Mouse (Mus musculus) CH12.LX (cell line): ENCODE results near the gene Ehmt1. TPM values are rescaled to one million over a fixed set of nuclear protein-coding genes. Genes with fewer than 3 reads are reported as not detected.

ENCODE experiments used
- DNase-seq: peaks from one replicate; pipeline ENCODE4 v3.0.0-alpha.2; 2013; ENCODE audit errors: extremely low read depth
- H3K27ac ChIP-seq: 2 replicates; pipeline ENCODE4 v1.5.1; 2012; ENCODE audit warnings: low read depth, mild to moderate bottlenecking, control low read depth, moderate library complexity; ENCODE audit not compliant: insufficient read depth
- H3K27me3 ChIP-seq: replicated peaks from 2 replicates; pipeline ENCODE3; 2012; ENCODE audit warnings: inconsistent platforms
- H3K36me3 ChIP-seq, 2 experiments: replicated peaks in 1 of 2; 2 replicates each; pipeline versions ENCODE3 to v1.6.1; 2012; ENCODE audit warnings: inconsistent platforms in 1 of 2, low read length in 1 of 2, mild to moderate bottlenecking in 1 of 2, mixed read lengths in 1 of 2, moderate library complexity in 1 of 2; ENCODE audit not compliant: control insufficient read depth in 1 of 2, insufficient read depth in 1 of 2
- H3K4me1 ChIP-seq, 2 experiments: 2 replicates each; pipeline ENCODE4 v1.6.1; 2012; ENCODE audit warnings: inconsistent platforms in 1 of 2, moderate library complexity in 1 of 2; ENCODE audit not compliant: insufficient read depth in 2 of 2, control insufficient read depth in 1 of 2
- H3K4me2 ChIP-seq: 2 replicates; pipeline ENCODE4 v1.6.1; 2012; ENCODE audit warnings: low read depth, mild to moderate bottlenecking, control low read depth; ENCODE audit not compliant: poor library complexity, insufficient read depth, severe bottlenecking
- H3K4me3 ChIP-seq, 3 experiments: fragments of 150-350 bp in 1 of 3; sonication (generic) in 1 of 3; replicated peaks in 1 of 3; 2 replicates each; pipeline versions ENCODE3 to v1.5.1; 2011 to 2012; ENCODE audit warnings: low read depth in 2 of 3, low read length in 2 of 3, mild to moderate bottlenecking in 2 of 3, moderate library complexity in 2 of 3, control low read depth in 1 of 3, improper control_type of control experiment in 1 of 3, inconsistent platforms in 1 of 3, mixed read lengths in 1 of 3; ENCODE audit not compliant: poor library complexity in 1 of 3
- H3K79me2 ChIP-seq: replicated peaks from 2 replicates; pipeline ENCODE4 v1.6.1; 2012; ENCODE audit warnings: mild to moderate bottlenecking, moderate library complexity; ENCODE audit not compliant: control insufficient read depth, poor library complexity, insufficient read depth, severe bottlenecking; ENCODE audit errors: extremely low read depth
- H3K9ac ChIP-seq: 2 replicates; pipeline ENCODE4 v1.6.1; 2012; ENCODE audit warnings: low read depth, mild to moderate bottlenecking, control low read depth, moderate library complexity; ENCODE audit not compliant: insufficient read depth
- H3K9me3 ChIP-seq: replicated peaks from 2 replicates; pipeline ENCODE3; 2012; ENCODE audit warnings: low read length, inconsistent platforms, mixed read lengths
- CHD1 ChIP-seq: IDR thresholded peaks from 2 replicates; pipeline ENCODE4 v1.6.1; 2012; ENCODE audit warnings: low read depth, low read length, improper control_type of control experiment, inconsistent platforms
- E2F4 ChIP-seq: IDR thresholded peaks from 2 replicates; pipeline ENCODE4 v1.6.1; 2011; ENCODE audit warnings: low read depth, low read length, improper control_type of control experiment; ENCODE audit not compliant: insufficient replicate concordance
- ELF1 ChIP-seq: IDR thresholded peaks from 2 replicates; pipeline ENCODE4 v1.6.1; 2014; ENCODE audit warnings: low read depth, mild to moderate bottlenecking, inconsistent platforms, low read length, improper control_type of control experiment
- ETS1 ChIP-seq: conservative IDR thresholded peaks from 2 replicates; pipeline ENCODE4 v1.6.1; 2012; ENCODE audit warnings: low read depth, mild to moderate bottlenecking, inconsistent platforms, low read length, improper control_type of control experiment, moderate library complexity
- GABPA ChIP-seq: IDR thresholded peaks from 2 replicates; pipeline ENCODE4 v1.6.1; 2012; ENCODE audit warnings: low read depth, low read length, improper control_type of control experiment, inconsistent platforms; ENCODE audit not compliant: insufficient replicate concordance
- HCFC1 ChIP-seq: IDR thresholded peaks from 2 replicates; pipeline ENCODE4 v1.6.1; 2012; ENCODE audit warnings: low read depth, mild to moderate bottlenecking, inconsistent platforms, low read length, improper control_type of control experiment
- IRF4 ChIP-seq: IDR thresholded peaks from 2 replicates; pipeline ENCODE4 v1.6.1; 2014; ENCODE audit warnings: low read depth, mild to moderate bottlenecking, inconsistent platforms, low read length, improper control_type of control experiment
- JUN ChIP-seq: IDR thresholded peaks from 2 replicates; pipeline ENCODE4 v1.6.1; 2011; ENCODE audit warnings: low read depth, mild to moderate bottlenecking, low read length, improper control_type of control experiment, moderate library complexity; ENCODE audit not compliant: insufficient read depth
- KAT2A ChIP-seq: IDR thresholded peaks from 2 replicates; pipeline ENCODE4 v1.6.1; 2012; ENCODE audit warnings: low read length, improper control_type of control experiment, inconsistent platforms; ENCODE audit not compliant: insufficient replicate concordance
- MAFK ChIP-seq: IDR thresholded peaks from 2 replicates; pipeline ENCODE4 v1.6.1; 2011; ENCODE audit warnings: low read length, improper control_type of control experiment; ENCODE audit not compliant: insufficient replicate concordance
- MAZ ChIP-seq: IDR thresholded peaks from 2 replicates; pipeline ENCODE4 v1.6.1; 2012; ENCODE audit warnings: low read depth, mild to moderate bottlenecking, inconsistent platforms, low read length, improper control_type of control experiment, moderate library complexity
- MYC ChIP-seq: IDR thresholded peaks from 2 replicates; pipeline ENCODE4 v1.6.1; 2011; ENCODE audit warnings: low read depth, mild to moderate bottlenecking, improper control_type of control experiment, low read length
- NELFE ChIP-seq: IDR thresholded peaks from 2 replicates; pipeline ENCODE4 v1.6.1; 2011; ENCODE audit warnings: low read depth, low read length, improper control_type of control experiment
- NRF1 ChIP-seq: IDR thresholded peaks from 2 replicates; pipeline ENCODE4 v1.6.1; 2014; ENCODE audit warnings: low read depth, mild to moderate bottlenecking, inconsistent platforms, low read length, improper control_type of control experiment, moderate library complexity
- RCOR1 ChIP-seq: conservative IDR thresholded peaks from 2 replicates; pipeline ENCODE4 v1.6.1; 2012; ENCODE audit warnings: low read depth, mild to moderate bottlenecking, inconsistent platforms, low read length, improper control_type of control experiment
- TCF12 ChIP-seq: IDR thresholded peaks from 2 replicates; pipeline ENCODE4 v1.6.1; 2014; ENCODE audit warnings: low read depth, mild to moderate bottlenecking, inconsistent platforms, low read length, improper control_type of control experiment
- UBTF ChIP-seq: IDR thresholded peaks from 2 replicates; pipeline ENCODE4 v1.6.1; 2012; ENCODE audit warnings: low read depth, mild to moderate bottlenecking, inconsistent platforms, low read length, improper control_type of control experiment, moderate library complexity
- ZC3H11A ChIP-seq: IDR thresholded peaks from 2 replicates; pipeline ENCODE4 v1.6.1; 2012; ENCODE audit warnings: low read depth, mild to moderate bottlenecking, inconsistent platforms, low read length, improper control_type of control experiment
- ZKSCAN1 ChIP-seq: IDR thresholded peaks from 2 replicates; pipeline ENCODE4 v1.6.1; 2012; ENCODE audit warnings: low read depth, inconsistent platforms, low read length, improper control_type of control experiment, borderline replicate concordance
- ZMIZ1 ChIP-seq: IDR thresholded peaks from 2 replicates; pipeline ENCODE4 v1.6.1; 2012; ENCODE audit warnings: low read depth, mild to moderate bottlenecking, inconsistent platforms, low read length, improper control_type of control experiment
- dilution Hi-C: fragments of 300-500 bp; cut with MboI; formaldehyde crosslinking; loops from 2 replicates; pipeline ENCODE4 v1.14.3; 2020; ENCODE audit warnings: low sequenced_read_pairs; ENCODE audit not compliant: extremely low pct_unique_long_range_greater_than_20kb, extremely low pct_ligation_motif_present
- in situ Hi-C: fragments of 300-500 bp; cut with MboI; formaldehyde crosslinking; loops from 3 replicates; pipeline ENCODE4 v1.14.3; 2019; ENCODE audit warnings: low sequenced_read_pairs, low pct_ligation_motif_present, low pct_unique_long_range_greater_than_20kb, mixed read lengths
- polyA plus RNA-seq: library from polyadenylated mRNA; unstranded; fragments of >175 nt; gene quantifications from 2 replicates; pipeline ENCODE4 v1.2.1, GENCODE M21; 2012; ENCODE audit warnings: low read depth; ENCODE audit not compliant: insufficient read length
- total RNA-seq, 2 experiments: library from RNA; depleted of rRNA; stranded (reverse); fragments of 300-350 nt in 1 of 2; fragments of >200 nt in 1 of 2; gene quantifications; 2 replicates each; pipeline ENCODE4 v1.2.3; 2012 to 2014

The Ehmt1 gene
- total and polyA plus RNA-seq, 3 experiments, result 25.5 to 30.7 (median 27.2) TPM

- H3K36me3 ChIP-seq, result peaks cover 0 to 26% of the 10 kb centered on the region in 2 experiments
- dilution Hi-C loops (no loop called here), in situ Hi-C loops (no loop called here)
- peaks cover 13% of the 10 kb centered on the region; the same call in 1 of the 2 replicates for H3K79me2 ChIP-seq
- no peaks in the 10 kb centered on the region for H3K27me3 ChIP-seq
- DNase-seq, result no peak
- TF ChIP-seq NELFE (no peak), ELF1 (no peak), ETS1 (no peak), HCFC1 (no peak), GABPA (no peak), KAT2A (no peak), JUN (no peak), ZMIZ1 (no peak), TCF12 (no peak), E2F4 (no peak), NRF1 (no peak), MAFK (no peak), IRF4 (no peak), MYC (no peak), ZC3H11A (no peak), ZKSCAN1 (no peak), MAZ (no peak), RCOR1 (no peak), UBTF (no peak), CHD1 (no peak)
- no peak overlapping the region for H3K9ac ChIP-seq
- H3K9me3 ChIP-seq, result no peaks in the 10 kb centered on the region
- peaks cover 9 to 32% of the 10 kb centered on the region in 2 experiments for H3K4me1 ChIP-seq
- H3K27ac ChIP-seq, result no peak overlapping the region
- H3K4me2 ChIP-seq, result no peak overlapping the region
- H3K4me3 ChIP-seq, result no peak overlapping the region
These were observed 27.1 kb downstream of the Ehmt1 start for GRCm38 (mm10) chr2:24892318-24892717.
